Mouse (Mus musculus) testis, adult 2 months (tissue): ENCODE data around the gene Slc9a8.

Experiments used
- CTCF ChIP-seq: fragments of 200-500 bp; IDR thresholded peaks from 2 replicates; pipeline ENCODE4 v1.5.1; 2012; ENCODE audit warnings: low read depth, mild to moderate bottlenecking, inconsistent platforms, low read length, moderate library complexity; ENCODE audit not compliant: control insufficient read depth, insufficient read depth, insufficient replicate concordance
- POLR2A ChIP-seq: fragments of 200-500 bp; IDR thresholded peaks from 2 replicates; pipeline ENCODE4 v1.6.1; 2012; ENCODE audit warnings: low read depth, mild to moderate bottlenecking, inconsistent platforms, low read length, moderate library complexity; ENCODE audit not compliant: control insufficient read depth

GRCm38 (mm10) chr2:167415970-167416563, 5.4 kb upstream of the Slc9a8 start:
- TF ChIP-seq POLR2A, result no peak
- TF ChIP-seq CTCF, result no peak
